Mouse (Mus musculus) limb, embryonic 13.5 days (tissue): ENCODE measurements around the gene Srsf5. TPM values are rescaled to one million over a fixed set of nuclear protein-coding genes. Genes with fewer than 3 reads are reported as not detected.
A peak's percentile ranks its signal among the peaks of the same experiment; 100 is the strongest.
"Not testable (repeated sequence)": the region's sequence is repeated elsewhere in the genome, so short reads cannot be mapped to it uniquely, and the experiment has no call there.

ENCODE experiments used
- ATAC-seq: fragments of 200-750 bp; cut with Nextera tagmentation; 2 replicates; pipeline ENCODE4 v1.8.0; 2017; ENCODE audit warnings: low read depth, moderate number of reproducible peaks, moderate TSS enrichment; ENCODE audit not compliant: low FRiP score
- H3K27ac ChIP-seq: fragments of 300-500 bp; sonication (generic); 2 replicates; pipeline ENCODE4 v1.5.1; 2015; ENCODE audit warnings: inconsistent platforms, mild to moderate bottlenecking, moderate library complexity
- H3K27me3 ChIP-seq: fragments of 300-500 bp; sonication (generic); 2 replicates; pipeline ENCODE4 v1.6.1; 2015; ENCODE audit warnings: mild to moderate bottlenecking, inconsistent platforms
- H3K36me3 ChIP-seq: fragments of 300-500 bp; sonication (generic); 2 replicates; pipeline ENCODE4 v1.6.1; 2015; ENCODE audit warnings: inconsistent platforms, mild to moderate bottlenecking, moderate library complexity
- H3K4me1 ChIP-seq: fragments of 300-500 bp; sonication (generic); 2 replicates; pipeline ENCODE4 v1.6.1; 2015; ENCODE audit warnings: inconsistent platforms
- H3K4me2 ChIP-seq: fragments of 300-500 bp; sonication (generic); replicated peaks from 2 replicates; pipeline ENCODE4 v1.6.1; 2015; ENCODE audit warnings: inconsistent platforms, mild to moderate bottlenecking, moderate library complexity
- H3K4me3 ChIP-seq: fragments of 300-500 bp; sonication (generic); 2 replicates; pipeline ENCODE4 v1.5.1; 2015; ENCODE audit warnings: moderate library complexity, mild to moderate bottlenecking, inconsistent platforms
- H3K9ac ChIP-seq: fragments of 300-500 bp; sonication (generic); 2 replicates; pipeline ENCODE4 v1.6.1; 2015; ENCODE audit warnings: mild to moderate bottlenecking, inconsistent platforms
- H3K9me3 ChIP-seq: fragments of 300-500 bp; sonication (generic); 2 replicates; pipeline ENCODE4 v1.6.1; 2016; ENCODE audit warnings: inconsistent platforms
- WGBS: fragments of 180-500 bp; shearing (Covaris S2); methylation state at CpG from one replicate; pipeline ENCODE4 v1.1.7; 2015; 5-methylcytosine and 5-hydroxymethylcytosine counted together
- polyA plus RNA-seq: library from polyadenylated mRNA; unstranded; fragments of >200 nt; fragmentation: Nextera tagmentation; extraction: Ambion mirVana; gene quantifications from 2 replicates; pipeline ENCODE4 v1.2.1, GENCODE M21; 2015

Gene Srsf5
- polyA plus RNA-seq, 1 experiment from 2014 or later: 605 TPM

GRCm38 (mm10) chr12:80931402-80932140, 13.7 kb upstream of the Srsf5 start:
- Histone ChIP-seq H3K9ac (no peak overlapping the region), H3K9me3 (no peaks in the 10 kb centered on the region), H3K27ac (no peak overlapping the region), H3K4me2 (no peak overlapping the region), H3K4me1 (no peaks in the 10 kb centered on the region), H3K27me3 (no peaks in the 10 kb centered on the region), H3K4me3 (no peak overlapping the region), H3K36me3 (no peaks in the 10 kb centered on the region)
- WGBS: 79% methylated on average over 3 of the region's 3 CpGs
- ATAC-seq: no peak

GRCm38 (mm10) chr12:80932865-80933264, 12.4 kb upstream of the Srsf5 start:
- Histone ChIP-seq H3K4me3 (no peak overlapping the region), H3K36me3 (no peaks in the 10 kb centered on the region), H3K9ac (no peak overlapping the region), H3K4me1 (no peaks in the 10 kb centered on the region), H3K9me3 (no peaks in the 10 kb centered on the region), H3K27ac (no peak overlapping the region), H3K27me3 (no peaks in the 10 kb centered on the region), H3K4me2 (no peak overlapping the region)
- no peak for ATAC-seq
- WGBS: 93% methylated on average over 1 of the region's 1 CpGs

DNA sequence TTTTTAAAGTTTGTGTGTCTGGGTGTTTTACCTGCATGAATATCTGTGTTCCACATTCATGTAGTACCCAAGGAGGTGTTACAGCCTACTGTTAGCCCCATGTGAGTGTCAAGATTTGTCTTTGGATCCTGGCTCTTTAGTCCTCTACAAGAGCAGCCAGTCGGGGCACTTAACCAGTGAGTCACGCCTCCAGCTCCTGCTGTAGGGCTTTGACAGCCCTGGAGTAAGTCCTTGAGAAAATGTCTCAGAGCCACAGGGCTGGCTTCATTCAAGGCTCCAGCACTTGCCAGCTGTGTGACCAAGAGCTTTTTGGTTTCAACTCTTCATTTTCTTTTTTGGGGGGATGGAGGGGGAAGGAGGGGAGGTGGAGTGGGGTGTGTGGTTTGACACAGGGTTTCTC, 8.6 kb upstream of the Srsf5 start:
- H3K27me3 ChIP-seq: no peaks in the 10 kb centered on the region
- 0 out of 2 replicates have a peak, but pooled peaks cover 2% of the 10 kb centered on the region for H3K4me1 ChIP-seq
- ATAC-seq: no peak
- no peaks in the 10 kb centered on the region for H3K36me3 ChIP-seq
- no peak overlapping the region for H3K4me3 ChIP-seq
- no peak overlapping the region for H3K9ac ChIP-seq
- no peak overlapping the region for H3K27ac ChIP-seq
- no peaks in the 10 kb centered on the region for H3K9me3 ChIP-seq
- no peak overlapping the region for H3K4me2 ChIP-seq
- 73% methylated on average over 2 of the region's 2 CpGs for whole genome bisulfite sequencing

GRCm38 (mm10) chr12:80937331-80938029, 7.8 kb upstream of the Srsf5 start:
- Histone ChIP-seq H3K9ac (no peak overlapping the region), H3K4me3 (no peak overlapping the region), H3K9me3 (no peaks in the 10 kb centered on the region), H3K27ac (no peak overlapping the region), H3K4me1 (0 out of 2 replicates have a peak, but pooled peaks cover 2% of the 10 kb centered on the region), H3K4me2 (no peak overlapping the region), H3K36me3 (no peaks in the 10 kb centered on the region), H3K27me3 (no peaks in the 10 kb centered on the region)
- no peak for ATAC-seq
- 72% methylated on average over 9 of the region's 9 CpGs for WGBS

DNA sequence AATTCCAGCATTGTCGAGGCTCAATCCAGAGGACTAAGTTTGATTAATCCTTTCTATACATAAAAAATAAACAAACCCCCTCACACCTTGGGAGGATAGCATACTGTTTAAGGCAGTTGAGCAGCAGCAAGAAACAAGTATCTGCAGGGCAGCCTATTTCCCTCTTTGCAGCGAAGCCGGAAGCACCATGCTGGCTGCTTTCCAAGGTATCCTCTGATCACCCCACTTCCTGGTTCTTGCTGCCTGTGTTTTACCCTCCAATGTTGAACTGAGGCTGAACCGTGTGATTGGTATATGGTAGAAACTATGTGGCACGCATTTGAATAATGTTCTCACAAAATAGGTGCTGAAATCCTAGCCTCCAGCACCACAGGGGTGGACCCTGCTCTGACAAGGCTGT, 6.7 kb upstream of the Srsf5 start:
- no peak overlapping the region for H3K4me2 ChIP-seq
- 63% methylated on average over 5 of the region's 5 CpGs for WGBS
- 0 out of 2 replicates have a peak, but pooled peaks cover 2% of the 10 kb centered on the region for H3K4me1 ChIP-seq
- no peak overlapping the region for H3K4me3 ChIP-seq
- no peaks in the 10 kb centered on the region for H3K27me3 ChIP-seq
- H3K9ac ChIP-seq: no peak overlapping the region
- no peak overlapping the region for H3K27ac ChIP-seq
- no peaks in the 10 kb centered on the region for H3K36me3 ChIP-seq
- H3K9me3 ChIP-seq: no peaks in the 10 kb centered on the region
- no peak for ATAC-seq

DNA sequence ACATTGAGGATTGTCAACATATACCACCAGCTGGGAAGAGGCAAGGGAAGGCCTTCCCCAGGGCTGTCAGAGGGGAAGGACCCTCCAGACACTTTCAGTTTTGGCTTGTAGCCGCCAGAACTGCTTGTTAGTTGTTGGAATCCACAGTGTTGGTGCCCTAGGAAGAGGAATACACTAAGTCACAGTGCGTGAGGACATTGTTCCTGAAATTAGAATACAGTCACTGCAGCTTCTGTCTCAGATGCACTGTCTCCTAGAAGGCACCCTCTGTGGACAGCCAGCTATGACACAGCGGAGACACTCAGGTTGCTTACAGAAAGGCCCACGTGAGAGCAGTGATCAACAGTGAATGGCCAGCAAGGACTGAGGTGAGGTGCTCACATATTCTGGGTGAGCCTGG, 6.1 kb upstream of the Srsf5 start:
- Histone ChIP-seq H3K27me3 (no peaks in the 10 kb centered on the region), H3K27ac (no peak overlapping the region), H3K4me3 (no peak overlapping the region), H3K9ac (no peak overlapping the region), H3K4me2 (no peak overlapping the region), H3K4me1 (0 out of 2 replicates have a peak, but pooled peaks cover 2% of the 10 kb centered on the region), H3K36me3 (no peaks in the 10 kb centered on the region), H3K9me3 (no peaks in the 10 kb centered on the region)
- WGBS: 75% methylated on average over 4 of the region's 4 CpGs
- ATAC-seq: no peak

GRCm38 (mm10) chr12:80941886-80942285, 3.4 kb upstream of the Srsf5 start:
- no peak overlapping the region for H3K9ac ChIP-seq
- ATAC-seq: no peak
- no peaks in the 10 kb centered on the region for H3K27me3 ChIP-seq
- no peaks in the 10 kb centered on the region for H3K9me3 ChIP-seq
- H3K4me1 ChIP-seq: peaks cover 7% of the 10 kb centered on the region
- peaks cover 4% of the 10 kb centered on the region for H3K36me3 ChIP-seq
- 94% methylated on average over 3 of the region's 3 CpGs for WGBS
- H3K4me2 ChIP-seq: no peak overlapping the region
- H3K27ac ChIP-seq: no peak overlapping the region
- H3K4me3 ChIP-seq: no peak overlapping the region

GRCm38 (mm10) chr12:80943395-80943794, 1.9 kb upstream of the Srsf5 start:
- 76% methylated on average over 3 of the region's 3 CpGs for WGBS
- ATAC-seq: no peak

GRCm38 (mm10) chr12:80944204-80944603, 1.1 kb upstream of the Srsf5 start:
- Histone ChIP-seq H3K4me2 (no peak overlapping the region), H3K4me3 (peak overlapping the region; percentile 91; the same call in 1 of the 2 replicates), H3K36me3 (peaks cover 23% of the 10 kb centered on the region), H3K9me3 (no peaks in the 10 kb centered on the region), H3K27me3 (no peaks in the 10 kb centered on the region), H3K9ac (no peak overlapping the region), H3K27ac (no peak overlapping the region), H3K4me1 (peaks cover 17% of the 10 kb centered on the region)
- no peak for ATAC-seq
- 97% methylated on average over 4 of the region's 4 CpGs for WGBS

More at GRCm38 (mm10) chr12:80943395-80943794, 1.9 kb upstream of the Srsf5 start:
- Histone ChIP-seq H3K27ac (no peak overlapping the region), H3K4me3 (no peak overlapping the region), H3K9me3 (no peaks in the 10 kb centered on the region), H3K9ac (no peak overlapping the region), H3K4me2 (no peak overlapping the region), H3K27me3 (no peaks in the 10 kb centered on the region), H3K36me3 (peaks cover 17% of the 10 kb centered on the region), H3K4me1 (peaks cover 18% of the 10 kb centered on the region)

GRCm38 (mm10) chr12:80944963-80945333, 356 bp upstream of the Srsf5 start:
- 2% methylated on average over 9 of the region's 9 CpGs for WGBS
- ATAC-seq: peak; percentile 42
- peak overlapping the region; percentile 97 for H3K9ac ChIP-seq

DNA sequence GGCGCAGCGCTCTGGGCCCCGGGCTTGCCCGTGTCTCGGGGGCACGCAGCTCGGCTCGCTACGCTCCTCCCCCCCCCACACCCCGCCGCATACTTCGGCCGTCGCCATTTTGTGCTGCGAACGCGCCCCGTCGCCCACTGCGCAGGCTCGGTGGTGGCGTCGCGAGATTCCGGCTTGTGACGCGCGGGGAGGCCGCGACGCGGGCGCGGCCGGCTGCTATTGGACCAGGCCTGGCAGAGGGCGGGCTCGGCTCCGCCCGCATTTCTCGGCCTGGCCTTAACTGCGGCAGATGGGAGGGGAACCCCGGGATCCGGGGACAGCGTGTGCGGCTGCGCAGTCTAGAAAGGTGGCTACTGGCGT, 672 bp downstream of the Srsf5 start:
- WGBS: 1% methylated on average over 38 of the region's 47 CpGs
- Histone ChIP-seq H3K36me3 (peaks cover 35% of the 10 kb centered on the region), H3K9ac (peak overlapping the region; percentile 97), H3K4me3 (peak overlapping the region; percentile 91), H3K27ac (peak overlapping the region; percentile 97), H3K4me1 (peaks cover 17% of the 10 kb centered on the region), H3K27me3 (no peaks in the 10 kb centered on the region), H3K4me2 (peak overlapping the region; percentile 80), H3K9me3 (no peaks in the 10 kb centered on the region)
- peak; percentile 95 for ATAC-seq

More at GRCm38 (mm10) chr12:80944963-80945333, 356 bp upstream of the Srsf5 start:
- Histone ChIP-seq H3K4me3 (peak overlapping the region; percentile 91), H3K36me3 (peaks cover 29% of the 10 kb centered on the region), H3K4me1 (peaks cover 17% of the 10 kb centered on the region), H3K4me2 (peak overlapping the region; percentile 45), H3K27ac (peak overlapping the region; percentile 97; the same call in 1 of the 2 replicates)
- H3K27me3 ChIP-seq, H3K9me3 ChIP-seq: not testable (repeated sequence)

DNA sequence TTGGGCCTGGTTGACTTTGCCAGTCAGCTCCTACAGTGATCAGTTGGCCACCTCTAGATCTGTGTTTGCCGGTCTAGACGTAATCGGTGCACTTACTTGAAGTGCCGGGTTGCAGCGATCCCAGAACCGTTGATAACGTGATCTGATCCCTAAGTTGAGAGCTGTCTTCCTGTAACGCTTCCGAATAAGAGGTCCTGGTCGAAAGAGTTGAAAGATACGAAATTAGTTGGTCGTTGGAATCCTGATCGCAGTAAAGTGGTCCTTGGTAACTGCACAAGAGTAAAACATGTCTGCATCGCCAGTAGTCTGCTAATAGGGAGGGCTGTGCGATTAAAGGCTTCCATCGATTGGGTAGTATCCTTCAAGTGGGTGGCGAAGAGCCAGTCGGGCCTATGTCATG, 2.9 kb downstream of the Srsf5 start:
- no peak for ATAC-seq
- H3K27ac ChIP-seq: no peak overlapping the region
- H3K4me2 ChIP-seq: no peak overlapping the region
- WGBS: 94% methylated on average over 18 of the region's 18 CpGs
- H3K36me3 ChIP-seq: peaks cover 57% of the 10 kb centered on the region
- no peak overlapping the region for H3K9ac ChIP-seq
- H3K27me3 ChIP-seq: no peaks in the 10 kb centered on the region
- H3K4me3 ChIP-seq: no peak overlapping the region
- peaks cover 17% of the 10 kb centered on the region for H3K4me1 ChIP-seq
- H3K9me3 ChIP-seq: no peaks in the 10 kb centered on the region
